Mouse (Mus musculus) neural tube, embryonic 12.5 days (tissue): Measurements from ENCODE around the gene Olfr1205. TPM values are rescaled to one million over a fixed set of nuclear protein-coding genes. Genes with fewer than 3 reads are reported as not detected.

ENCODE experiments used
- ATAC-seq: fragments of 200-750 bp; cut with Nextera tagmentation; 2 replicates; pipeline ENCODE4 v1.8.0; 2017; ENCODE audit warnings: low read depth, mild to moderate bottlenecking, moderate TSS enrichment, moderate library complexity; ENCODE audit not compliant: low FRiP score
- H3K27ac ChIP-seq: fragments of 300-500 bp; sonication (generic); 2 replicates; pipeline ENCODE4 v1.5.1; 2016
- H3K27me3 ChIP-seq: fragments of 300-500 bp; sonication (generic); replicated peaks from 2 replicates; pipeline ENCODE4 v1.6.1; 2016; ENCODE audit warnings: mild to moderate bottlenecking
- H3K36me3 ChIP-seq: fragments of 300-500 bp; sonication (generic); 2 replicates; pipeline ENCODE4 v1.6.1; 2016; ENCODE audit warnings: mild to moderate bottlenecking
- H3K4me1 ChIP-seq: fragments of 300-500 bp; sonication (generic); 2 replicates; pipeline ENCODE4 v1.6.1; 2016
- H3K4me2 ChIP-seq: fragments of 300-500 bp; sonication (generic); replicated peaks from 2 replicates; pipeline ENCODE4 v1.6.1; 2016; ENCODE audit warnings: mild to moderate bottlenecking
- H3K4me3 ChIP-seq: fragments of 300-500 bp; sonication (generic); 2 replicates; pipeline ENCODE4 v1.5.1; 2016
- H3K9ac ChIP-seq: fragments of 300-500 bp; sonication (generic); 2 replicates; pipeline ENCODE4 v1.6.1; 2016; ENCODE audit warnings: mild to moderate bottlenecking
- H3K9me3 ChIP-seq: fragments of 300-500 bp; sonication (generic); 2 replicates; pipeline ENCODE4 v1.6.1; 2016; ENCODE audit warnings: mild to moderate bottlenecking
- WGBS: fragments of 180-500 bp; shearing (Covaris S2); methylation state at CpG from one replicate; pipeline ENCODE4 v1.1.7; 2016; 5-methylcytosine and 5-hydroxymethylcytosine counted together
- polyA plus RNA-seq: library from polyadenylated mRNA; unstranded; fragments of >200 nt; fragmentation: Nextera tagmentation; extraction: Ambion mirVana; gene quantifications from 2 replicates; pipeline ENCODE4 v1.2.1, GENCODE M21; 2016

Olfr1205 gene
- not detected in 2 replicates for polyA plus RNA-seq

GRCm38 (mm10) chr2:88829437-88829836 is at the start of gene Olfr1205:
Gene Olfr1205 (plus strand): TSS chr2:88829737.
- Histone ChIP-seq H3K4me1 (no peaks in the 10 kb centered on the region), H3K4me3 (no peak within 1 kb of the TSS), H3K27me3 (no peaks in the 10 kb centered on the region), H3K9me3 (no peaks in the 10 kb centered on the region), H3K9ac (no peak within 1 kb of the TSS), H3K27ac (no peak within 1 kb of the TSS), H3K36me3 (no peaks in the 10 kb centered on the region), H3K4me2 (no peak within 1 kb of the TSS)
- no peak for ATAC-seq
- 96% methylated on average over 2 of the region's 2 CpGs for WGBS

- no peaks in the 10 kb centered on the region for H3K27me3 ChIP-seq
- no peak within 1 kb of the TSS for H3K9ac ChIP-seq
- no peaks in the 10 kb centered on the region for H3K9me3 ChIP-seq
- no peak for ATAC-seq
- no peak within 1 kb of the TSS for H3K4me2 ChIP-seq
- H3K36me3 ChIP-seq = no peaks in the 10 kb centered on the region
- no peak within 1 kb of the TSS for H3K4me3 ChIP-seq
- no peaks in the 10 kb centered on the region for H3K4me1 ChIP-seq
- H3K27ac ChIP-seq = no peak within 1 kb of the TSS
- WGBS = 88% methylated on average over 6 of the region's 6 CpGs
These were observed 36.8 kb upstream of the Olfr1205 start, which contains the start of gene Olfr1201 for GRCm38 (mm10) chr2:88792736-88793135. Gene Olfr1201 (plus strand): TSS chr2:88793036.

DNA sequence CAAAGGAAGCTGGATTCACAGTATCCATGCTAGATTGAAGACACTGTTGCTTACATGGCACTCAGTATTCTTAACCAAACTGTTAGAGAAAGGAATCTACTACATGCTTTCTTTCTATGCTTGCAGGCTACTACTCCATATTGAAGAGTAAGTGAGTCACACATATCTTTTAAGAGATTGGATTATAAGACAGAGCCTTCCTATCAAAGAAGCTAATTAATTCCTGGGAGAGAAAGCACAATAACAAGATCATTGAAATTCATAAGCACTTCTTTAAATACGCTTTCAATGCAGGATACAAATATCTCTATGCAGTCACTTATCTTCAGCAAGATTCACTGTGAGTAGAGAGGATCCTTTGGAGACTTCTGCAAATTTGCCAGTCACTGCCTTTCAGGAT is 15.3 kb upstream of the Olfr1205 start, which contains the start of gene Olfr1202:
Olfr1202 (plus strand) TSS at position 301 of the 400 bp plus-strand sequence.
- Histone ChIP-seq H3K36me3 (no peaks in the 10 kb centered on the region), H3K27me3 (no peaks in the 10 kb centered on the region), H3K4me3 (no peak within 1 kb of the TSS), H3K9me3 (no peaks in the 10 kb centered on the region), H3K27ac (no peak within 1 kb of the TSS), H3K4me2 (no peak within 1 kb of the TSS), H3K4me1 (no peaks in the 10 kb centered on the region), H3K9ac (no peak within 1 kb of the TSS)
- ATAC-seq = no peak
- 92% methylated on average over 1 of the region's 1 CpGs for WGBS

GRCm38 (mm10) chr2:88838477-88838876 is 8.9 kb downstream of the Olfr1205 start:
- Histone ChIP-seq H3K9me3 (no peaks in the 10 kb centered on the region), H3K4me1 (no peaks in the 10 kb centered on the region), H3K27ac (no peak overlapping the region), H3K9ac (no peak overlapping the region), H3K4me2 (no peak overlapping the region), H3K27me3 (no peaks in the 10 kb centered on the region), H3K36me3 (no peaks in the 10 kb centered on the region), H3K4me3 (no peak overlapping the region)
- 85% methylated on average over 2 of the region's 2 CpGs for WGBS
- ATAC-seq = no peak

GRCm38 (mm10) chr2:88848992-88849391 is 19.5 kb downstream of the Olfr1205 start, which contains the start of gene Olfr1204:
Gene Olfr1204 (plus strand): TSS chr2:88849292.
- no peak within 1 kb of the TSS for H3K4me3 ChIP-seq
- no peak within 1 kb of the TSS for H3K4me2 ChIP-seq
- H3K9me3 ChIP-seq = no peaks in the 10 kb centered on the region
- H3K4me1 ChIP-seq = no peaks in the 10 kb centered on the region
- no peaks in the 10 kb centered on the region for H3K27me3 ChIP-seq
- H3K36me3 ChIP-seq = no peaks in the 10 kb centered on the region
- 88% methylated on average over 1 of the region's 1 CpGs for WGBS
- H3K27ac ChIP-seq = no peak within 1 kb of the TSS
- ATAC-seq = no peak
- H3K9ac ChIP-seq = no peak within 1 kb of the TSS

DNA sequence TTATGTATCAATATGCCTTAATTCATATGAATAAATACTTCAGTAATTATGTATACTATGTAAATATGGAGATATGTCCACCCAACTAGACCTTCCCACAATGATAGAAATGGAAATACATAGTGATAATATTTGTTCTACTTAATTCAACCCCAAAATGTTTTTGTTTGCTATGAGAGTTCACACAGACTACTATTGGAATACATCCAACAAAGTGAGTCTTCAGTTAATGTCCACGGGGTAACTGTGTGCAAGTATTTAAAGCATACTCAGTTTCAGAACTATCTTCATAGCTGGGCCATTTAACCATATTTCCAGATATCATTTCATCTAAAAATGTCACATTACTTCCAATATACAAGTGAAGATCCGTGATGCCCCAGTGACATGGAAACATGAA is 33.4 kb downstream of the Olfr1205 start, which contains the start of gene Olfr1206:
Olfr1206 (plus strand) TSS at position 301 of the 400 bp plus-strand sequence.
- no peaks in the 10 kb centered on the region for H3K4me1 ChIP-seq
- no peak within 1 kb of the TSS for H3K9ac ChIP-seq
- H3K36me3 ChIP-seq = no peaks in the 10 kb centered on the region
- H3K4me3 ChIP-seq = no peak within 1 kb of the TSS
- H3K27ac ChIP-seq = no peak within 1 kb of the TSS
- no peak within 1 kb of the TSS for H3K4me2 ChIP-seq
- H3K9me3 ChIP-seq = no peaks in the 10 kb centered on the region
- no peak for ATAC-seq
- no peaks in the 10 kb centered on the region for H3K27me3 ChIP-seq
- 82% methylated on average over 2 of the region's 2 CpGs for WGBS

Other genes starting within 250 kb of the Olfr1205 start
- not detected in 2 replicates for gene Olfr1189, start 243.3 kb upstream of the Olfr1205 start, polyA plus RNA-seq
- not detected in 2 replicates for gene Olfr1191-ps1, start 189.2 kb upstream of the Olfr1205 start, polyA plus RNA-seq
- not detected in 2 replicates for gene Olfr1192-ps1, start 181.2 kb upstream of the Olfr1205 start, polyA plus RNA-seq
- gene Olfr1193, start 154.1 kb upstream of the Olfr1205 start, polyA plus RNA-seq = not detected in 2 replicates
- gene Olfr1195, start 140.6 kb upstream of the Olfr1205 start, polyA plus RNA-seq = not detected in 2 replicates
- not detected in 2 replicates for gene Olfr1196, start 125.1 kb upstream of the Olfr1205 start, polyA plus RNA-seq
- gene Olfr1197, start 97.4 kb upstream of the Olfr1205 start, polyA plus RNA-seq = not detected in 2 replicates
- gene Olfr1198, start 78.4 kb upstream of the Olfr1205 start, polyA plus RNA-seq = not detected in 2 replicates
- not detected in 2 replicates for gene Olfr1199, start 69.3 kb upstream of the Olfr1205 start, polyA plus RNA-seq
- not detected in 2 replicates for gene Olfr1200, start 59.2 kb upstream of the Olfr1205 start, polyA plus RNA-seq
- gene Olfr1201, start 36.7 kb upstream of the Olfr1205 start, polyA plus RNA-seq = not detected in 2 replicates
- 0.05 TPM in 1 of 2 replicates, not detected in the other for gene Olfr1202, start 15.2 kb upstream of the Olfr1205 start, polyA plus RNA-seq
- not detected in 2 replicates for gene Olfr1204, start 19.6 kb downstream of the Olfr1205 start, polyA plus RNA-seq
- gene Olfr1206, start 33.5 kb downstream of the Olfr1205 start, polyA plus RNA-seq = not detected in 2 replicates
- gene Olfr1208, start 72.6 kb downstream of the Olfr1205 start, polyA plus RNA-seq = not detected in 2 replicates
- not detected in 2 replicates for gene Olfr1209, start 85.4 kb downstream of the Olfr1205 start, polyA plus RNA-seq
- gene Olfr1211, start 108.4 kb downstream of the Olfr1205 start, polyA plus RNA-seq = not detected in 2 replicates
- not detected in 2 replicates for gene Olfr1212, start 124.2 kb downstream of the Olfr1205 start, polyA plus RNA-seq
- gene Gm13762, start 150.5 kb downstream of the Olfr1205 start, polyA plus RNA-seq = not detected in 2 replicates
- not detected in 2 replicates for gene Olfr1214, start 162.9 kb downstream of the Olfr1205 start, polyA plus RNA-seq
- not detected in 2 replicates for gene Olfr1215, start 177.2 kb downstream of the Olfr1205 start, polyA plus RNA-seq
- gene Olfr1216, start 188.6 kb downstream of the Olfr1205 start, polyA plus RNA-seq = not detected in 2 replicates
- gene Olfr1217, start 202.3 kb downstream of the Olfr1205 start, polyA plus RNA-seq = not detected in 2 replicates
- gene Olfr1218, start 231.4 kb downstream of the Olfr1205 start, polyA plus RNA-seq = not detected in 2 replicates